Mouse (Mus musculus): ENCODE data around the gene Fgfr2. TPM values are rescaled to one million over a fixed set of nuclear protein-coding genes. Genes with fewer than 3 reads are reported as not detected.
"Not testable (repeated sequence)": the region's sequence is repeated elsewhere in the genome, so short reads cannot be mapped to it uniquely, and the experiment has no call there.

Fgfr2 gene
- total RNA-seq, 2 experiments from 2014 or later, result 43.7 to 44.3 TPM

- DNase-seq (ENCODE audit: extremely low spot score in 1 of 2, low spot score in 1 of 2), result no peak
Measured at GRCm38 (mm10) chr7:132509110-132509509, 614.0 kb downstream of the Fgfr2 start.

GRCm38 (mm10) chr7:132507361-132507760, 615.8 kb downstream of the Fgfr2 start:
- peak in 1 of 2 experiments; percentile 39 for DNase-seq (ENCODE audit: extremely low spot score in 1 of 2, low spot score in 1 of 2)

- DNase-seq (ENCODE audit: extremely low spot score in 1 of 2, low spot score in 1 of 2), result no peak
Measured at GRCm38 (mm10) chr7:132506226-132506625, 616.9 kb downstream of the Fgfr2 start.

GRCm38 (mm10) chr7:132502445-132502844, 620.7 kb downstream of the Fgfr2 start:
- not testable (repeated sequence) for DNase-seq (ENCODE audit: extremely low spot score in 1 of 2, low spot score in 1 of 2)

GRCm38 (mm10) chr7:132497142-132497541, 626.0 kb downstream of the Fgfr2 start:
- DNase-seq (ENCODE audit: extremely low spot score in 1 of 2, low spot score in 1 of 2), result no peak

- DNase-seq (ENCODE audit: extremely low spot score in 1 of 2, low spot score in 1 of 2), result no peak
Measured at GRCm38 (mm10) chr7:132494263-132494662, 628.9 kb downstream of the Fgfr2 start.

- no peak for DNase-seq (ENCODE audit: extremely low spot score in 1 of 2, low spot score in 1 of 2)
Measured at GRCm38 (mm10) chr7:132493632-132494031, 629.5 kb downstream of the Fgfr2 start.

GRCm38 (mm10) chr7:132491902-132492301, 631.2 kb downstream of the Fgfr2 start:
- DNase-seq (ENCODE audit: extremely low spot score in 1 of 2, low spot score in 1 of 2), result no peak

- no peak for DNase-seq (ENCODE audit: extremely low spot score in 1 of 2, low spot score in 1 of 2)
Measured at GRCm38 (mm10) chr7:132487361-132487760, 635.8 kb downstream of the Fgfr2 start.

GRCm38 (mm10) chr7:132486403-132487178, 636.6 kb downstream of the Fgfr2 start:
- DNase-seq (ENCODE audit: extremely low spot score in 1 of 2, low spot score in 1 of 2), result no peak

- no peak for DNase-seq (ENCODE audit: extremely low spot score in 1 of 2, low spot score in 1 of 2)
Measured at GRCm38 (mm10) chr7:132484424-132484823, 638.7 kb downstream of the Fgfr2 start.

- DNase-seq (ENCODE audit: extremely low spot score in 1 of 2, low spot score in 1 of 2), result no peak
Measured at GRCm38 (mm10) chr7:132480696-132481306, 642.3 kb downstream of the Fgfr2 start.

GRCm38 (mm10) chr7:132478295-132478809, 644.8 kb downstream of the Fgfr2 start:
- no peak for DNase-seq (ENCODE audit: extremely low spot score in 1 of 2, low spot score in 1 of 2)

- DNase-seq (ENCODE audit: extremely low spot score in 1 of 2, low spot score in 1 of 2), result no peak
Measured at GRCm38 (mm10) chr7:132477753-132478152, 645.4 kb downstream of the Fgfr2 start.

- DNase-seq (ENCODE audit: extremely low spot score in 1 of 2, low spot score in 1 of 2), result no peak
Measured at GRCm38 (mm10) chr7:132476491-132476890, 646.7 kb downstream of the Fgfr2 start.

- peak; percentile 54 to 77 for DNase-seq (ENCODE audit: extremely low spot score in 1 of 2, low spot score in 1 of 2)
Measured at GRCm38 (mm10) chr7:132475069-132475468, 648.1 kb downstream of the Fgfr2 start.

- DNase-seq (ENCODE audit: extremely low spot score in 1 of 2, low spot score in 1 of 2), result peak in 1 of 2 experiments; percentile 67
Measured at GRCm38 (mm10) chr7:132471327-132471726, 651.8 kb downstream of the Fgfr2 start.

- no peak for DNase-seq (ENCODE audit: extremely low spot score in 1 of 2, low spot score in 1 of 2)
Measured at GRCm38 (mm10) chr7:132468391-132468790, 654.8 kb downstream of the Fgfr2 start.

GRCm38 (mm10) chr7:132465897-132466296, 657.3 kb downstream of the Fgfr2 start:
- no peak for DNase-seq (ENCODE audit: extremely low spot score in 1 of 2, low spot score in 1 of 2)

- no peak for DNase-seq (ENCODE audit: extremely low spot score in 1 of 2, low spot score in 1 of 2)
Measured at GRCm38 (mm10) chr7:132464894-132465293, 658.3 kb downstream of the Fgfr2 start.

- DNase-seq (ENCODE audit: extremely low spot score in 1 of 2, low spot score in 1 of 2), result no peak
Measured at GRCm38 (mm10) chr7:132458493-132458892, 664.7 kb downstream of the Fgfr2 start.
